Mouse (Mus musculus) spleen, adult 2 months (tissue): Measurements from ENCODE around the gene Spint1. TPM values are rescaled to one million over a fixed set of nuclear protein-coding genes. Genes with fewer than 3 reads are reported as not detected.

ENCODE experiments used
- DNase-seq, 2 experiments: peaks; one replicate each; pipeline versions ENCODE4 v3.0.0 to v3.0.0-alpha.2; 2012 to 2021; ENCODE audit warnings: low spot score in 2 of 2, low read depth in 1 of 2
- H3K27ac ChIP-seq: fragments of 200-500 bp; 2 replicates; pipeline ENCODE4 v1.5.1; 2012; ENCODE audit warnings: low read length, inconsistent platforms; ENCODE audit not compliant: insufficient read depth
- H3K27me3 ChIP-seq: fragments of 200-500 bp; 2 replicates; pipeline ENCODE4 v1.6.1; 2012; ENCODE audit warnings: mild to moderate bottlenecking, moderate library complexity, low read length, inconsistent platforms; ENCODE audit not compliant: control insufficient read depth, insufficient read depth
- H3K36me3 ChIP-seq: fragments of 200-500 bp; 2 replicates; pipeline ENCODE4 v1.6.1; 2012; ENCODE audit warnings: mild to moderate bottlenecking, low read length, inconsistent platforms; ENCODE audit not compliant: control insufficient read depth, insufficient read depth
- H3K4me1 ChIP-seq: fragments of 200-500 bp; 2 replicates; pipeline ENCODE4 v1.6.1; 2011; ENCODE audit warnings: inconsistent platforms; ENCODE audit not compliant: control insufficient read depth, insufficient read depth, insufficient read length
- H3K4me3 ChIP-seq: fragments of 200-500 bp; 2 replicates; pipeline ENCODE4 v1.5.1; 2011; ENCODE audit warnings: mild to moderate bottlenecking, inconsistent platforms; ENCODE audit not compliant: insufficient read depth, insufficient read length; ENCODE audit errors: extremely low read depth
- CTCF ChIP-seq: fragments of 200-500 bp; IDR thresholded peaks from 2 replicates; pipeline ENCODE4 v1.5.1; 2011; ENCODE audit warnings: mild to moderate bottlenecking, inconsistent platforms; ENCODE audit not compliant: insufficient read depth, insufficient read length, insufficient replicate concordance; ENCODE audit errors: extremely low read depth
- POLR2A ChIP-seq: fragments of 200-500 bp; IDR thresholded peaks from 2 replicates; pipeline ENCODE4 v1.6.1; 2011; ENCODE audit warnings: low read depth, low read length, inconsistent platforms
- WGBS: fragments of 180-500 bp; shearing (Covaris S2); methylation state at CpG from one replicate; pipeline ENCODE4 v1.1.7; 2018; 5-methylcytosine and 5-hydroxymethylcytosine counted together
- polyA plus RNA-seq: library from polyadenylated mRNA; depleted of rRNA; stranded (reverse); fragments of >200 nt; gene quantifications from 2 replicates; pipeline ENCODE4 v1.2.3, GENCODE M21; 2012

The Spint1 gene
- polyA plus RNA-seq, 1 experiment: 2.9 TPM

DNA sequence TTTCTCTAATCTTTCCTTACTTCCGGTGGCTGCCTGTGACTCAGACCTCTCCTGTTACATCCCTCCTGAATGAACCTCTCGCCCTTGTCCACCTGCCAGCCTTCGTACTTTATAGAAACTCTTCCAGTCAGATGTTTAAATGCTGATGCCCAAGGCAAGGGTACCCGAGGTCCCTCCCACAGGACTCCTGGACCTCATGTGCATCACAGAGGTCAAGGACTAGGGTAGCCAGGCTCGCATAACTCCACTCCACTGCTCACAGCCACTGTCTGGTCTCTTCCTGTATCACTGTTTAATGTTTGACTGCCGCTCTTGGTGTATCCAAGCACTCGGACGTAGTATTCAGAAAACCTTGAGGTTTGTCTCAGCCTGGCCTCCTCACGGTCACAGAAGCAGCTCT lies 5.4 kb downstream of the Spint1 start:
- TF ChIP-seq POLR2A: no peak
- TF ChIP-seq CTCF: no peak
- no peaks in the 10 kb centered on the region for H3K36me3 ChIP-seq
- no peak overlapping the region for H3K27ac ChIP-seq
- H3K27me3 ChIP-seq: peaks cover 2% of the 10 kb centered on the region; the same call in 1 of the 2 replicates
- WGBS: 78% methylated on average over 9 of the region's 9 CpGs
- peaks cover 3% of the 10 kb centered on the region for H3K4me1 ChIP-seq
- no peak for DNase-seq
- no peak overlapping the region for H3K4me3 ChIP-seq

DNA sequence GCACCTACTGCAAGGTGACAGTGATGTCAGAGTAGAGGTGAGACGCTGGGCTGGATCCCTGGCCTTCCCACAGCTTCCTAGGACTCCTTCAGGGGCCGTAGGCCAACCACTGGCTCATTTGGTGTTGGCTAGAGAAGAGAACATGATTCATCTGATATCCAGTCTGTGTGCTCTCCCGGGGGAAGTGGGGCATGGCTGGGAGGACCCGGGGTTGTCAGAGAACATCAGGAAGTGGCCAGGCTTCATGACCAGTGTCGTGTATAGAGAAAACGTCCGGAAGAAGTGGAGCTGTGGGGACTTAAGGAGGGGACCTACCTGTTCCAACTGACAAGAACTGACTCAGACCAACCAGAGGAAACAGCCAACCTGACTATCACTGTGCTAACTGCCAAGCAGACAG lies 8.1 kb downstream of the Spint1 start:
- H3K4me3 ChIP-seq: no peak overlapping the region
- H3K27ac ChIP-seq: no peak overlapping the region
- 79% methylated on average over 7 of the region's 7 CpGs for WGBS
- TF ChIP-seq POLR2A (no peak), CTCF (no peak)
- H3K27me3 ChIP-seq: no peaks in the 10 kb centered on the region
- DNase-seq: no peak
- H3K36me3 ChIP-seq: no peaks in the 10 kb centered on the region
- no peaks in the 10 kb centered on the region for H3K4me1 ChIP-seq

DNA sequence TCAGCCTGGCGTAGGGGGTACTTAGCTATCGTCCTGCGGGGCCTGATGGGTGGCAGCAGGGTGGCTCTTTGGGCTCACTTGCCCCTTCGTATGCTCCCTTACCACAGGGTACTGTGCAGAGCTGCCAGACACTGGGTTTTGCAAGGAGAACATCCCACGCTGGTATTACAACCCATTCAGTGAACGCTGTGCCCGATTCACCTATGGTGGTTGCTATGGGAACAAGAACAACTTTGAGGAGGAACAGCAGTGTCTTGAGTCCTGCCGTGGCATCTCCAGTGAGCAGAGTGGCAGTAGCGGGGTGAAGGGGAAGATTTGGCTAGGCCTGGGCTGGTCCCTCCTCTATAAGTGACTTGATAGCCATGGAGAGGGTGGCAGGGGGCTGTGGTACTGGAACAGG lies 10.7 kb downstream of the Spint1 start:
- Histone ChIP-seq H3K27me3 (no peaks in the 10 kb centered on the region), H3K36me3 (no peaks in the 10 kb centered on the region), H3K27ac (no peak overlapping the region), H3K4me3 (no peak overlapping the region), H3K4me1 (no peaks in the 10 kb centered on the region)
- 88% methylated on average over 9 of the region's 9 CpGs for WGBS
- no peak for TF ChIP-seq CTCF
- no peak for TF ChIP-seq POLR2A
- DNase-seq: no peak

DNA sequence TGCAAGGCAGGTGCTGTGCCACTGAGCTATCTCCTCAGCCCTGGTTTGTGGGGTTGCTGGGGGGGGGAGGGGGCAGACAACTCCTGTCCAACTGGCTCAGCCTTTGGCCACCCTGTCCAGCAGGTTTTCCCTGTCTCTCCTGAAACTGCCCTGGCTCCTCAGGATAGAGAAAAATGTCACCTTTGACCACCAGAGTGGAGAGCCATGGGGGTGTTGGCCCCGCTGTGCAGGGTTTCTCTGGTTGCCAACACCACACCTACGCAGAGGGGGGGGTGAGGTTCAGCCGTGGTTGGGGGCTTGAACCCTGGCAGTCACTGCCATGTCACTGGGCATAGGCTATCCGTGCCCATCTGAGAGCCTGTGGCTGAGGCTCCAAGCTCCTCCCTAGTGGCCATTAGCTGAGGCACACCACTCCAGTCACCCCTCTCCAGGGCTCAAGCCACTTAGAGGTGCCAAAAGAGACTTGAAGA lies 12.5 kb downstream of the Spint1 start:
- Histone ChIP-seq H3K27ac (no peak overlapping the region), H3K27me3 (no peaks in the 10 kb centered on the region), H3K4me1 (no peaks in the 10 kb centered on the region), H3K36me3 (no peaks in the 10 kb centered on the region), H3K4me3 (no peak overlapping the region)
- TF ChIP-seq POLR2A (no peak), CTCF (no peak)
- 73% methylated on average over 4 of the region's 4 CpGs for WGBS
- DNase-seq: no peak

DNA sequence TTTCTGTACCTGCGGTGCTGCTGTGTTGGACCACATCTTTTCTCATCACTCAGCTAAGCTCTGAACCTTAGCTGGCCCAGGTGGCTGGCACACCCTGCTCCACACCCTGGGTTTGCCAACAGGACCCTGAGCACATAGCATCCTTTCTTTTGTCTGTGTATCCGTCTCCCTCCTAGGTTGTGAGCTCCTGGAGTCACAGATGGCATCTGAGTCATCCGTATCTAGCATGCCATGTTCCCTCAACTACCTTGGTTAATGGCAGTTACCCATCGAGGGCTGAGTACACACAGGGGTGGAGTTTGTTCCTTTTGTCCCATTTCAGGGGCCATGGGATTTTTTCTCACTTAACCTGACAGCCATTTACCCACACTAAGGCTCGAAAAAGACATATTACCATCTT lies 13.2 kb downstream of the Spint1 start:
- Histone ChIP-seq H3K4me1 (no peaks in the 10 kb centered on the region), H3K27me3 (no peaks in the 10 kb centered on the region; the same call in 1 of the 2 replicates), H3K36me3 (no peaks in the 10 kb centered on the region), H3K27ac (no peak overlapping the region), H3K4me3 (no peak overlapping the region)
- 65% methylated on average over 5 of the region's 5 CpGs for WGBS
- no peak for TF ChIP-seq POLR2A
- TF ChIP-seq CTCF: no peak
- no peak for DNase-seq

DNA sequence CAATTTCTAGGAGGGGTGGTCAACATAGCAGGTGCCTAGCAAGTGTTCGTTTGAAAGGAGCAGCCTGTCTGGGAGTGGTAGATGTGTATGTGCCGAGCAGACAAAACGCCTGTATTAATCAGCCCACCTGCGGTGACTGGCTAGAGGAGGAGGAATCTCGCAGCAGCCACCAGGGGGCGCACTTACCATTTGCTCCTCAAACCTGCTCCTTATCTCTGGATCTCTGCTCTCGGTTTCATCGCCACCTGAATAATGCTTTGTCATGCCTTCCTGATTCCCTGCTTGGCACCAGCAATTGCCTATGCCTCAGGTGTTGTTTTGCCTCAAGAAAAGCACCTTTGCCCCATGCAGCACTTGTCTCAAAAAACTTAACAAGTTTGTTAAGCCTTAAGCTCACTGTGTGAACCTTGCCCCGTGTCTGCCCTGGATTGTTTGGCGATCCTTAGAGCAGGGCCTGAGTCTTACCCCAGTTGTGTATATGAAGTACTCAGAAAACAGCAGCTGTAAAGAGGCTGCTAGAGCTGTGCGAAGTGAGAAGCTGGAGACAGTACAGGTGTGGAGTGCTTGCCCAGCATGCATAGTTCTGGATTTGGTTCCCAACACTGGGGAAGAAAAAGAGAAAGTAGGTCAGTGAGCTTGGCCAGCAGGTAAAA lies 13.8 kb downstream of the Spint1 start:
- Histone ChIP-seq H3K4me1 (no peaks in the 10 kb centered on the region), H3K27ac (no peak overlapping the region), H3K27me3 (no peaks in the 10 kb centered on the region; the same call in 1 of the 2 replicates), H3K36me3 (no peaks in the 10 kb centered on the region), H3K4me3 (no peak overlapping the region)
- TF ChIP-seq CTCF: peak; percentile 93
- no peak for TF ChIP-seq POLR2A
- 12% methylated on average over 11 of the region's 11 CpGs for WGBS
- peak; percentile 47 to 78 for DNase-seq

DNA sequence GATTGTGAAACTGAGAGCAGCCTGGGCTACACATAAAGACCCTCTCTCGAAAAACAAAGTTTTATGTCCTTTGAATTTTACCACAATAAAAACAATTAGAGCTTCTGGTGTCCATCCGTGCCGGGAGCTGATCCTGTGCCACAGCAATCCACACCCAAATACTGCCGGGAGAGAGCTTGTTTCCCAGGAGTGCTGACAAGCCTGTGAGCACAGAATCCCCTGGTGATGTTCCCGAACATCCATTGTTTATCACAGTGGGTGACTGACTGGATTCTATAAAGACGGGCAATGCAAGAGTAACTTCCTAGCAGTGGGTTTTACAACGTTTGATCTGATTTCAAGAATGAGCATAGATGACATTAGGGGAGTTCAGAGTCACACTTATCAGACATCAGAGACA lies 17.8 kb downstream of the Spint1 start:
- Histone ChIP-seq H3K4me3 (no peak overlapping the region), H3K36me3 (no peaks in the 10 kb centered on the region), H3K4me1 (no peaks in the 10 kb centered on the region), H3K27me3 (no peaks in the 10 kb centered on the region; the same call in 1 of the 2 replicates), H3K27ac (no peak overlapping the region)
- WGBS: 63% methylated on average over 7 of the region's 7 CpGs
- TF ChIP-seq POLR2A (no peak), CTCF (no peak)
- DNase-seq: no peak
